Mouse (Mus musculus) Muller cell, postnatal 12 days (primary cell): ENCODE data around the gene Rest.
A peak's percentile ranks its signal among the peaks of the same experiment; 100 is the strongest.

Experiments
- DNase-seq: peaks from one replicate; pipeline ENCODE4 v3.0.0-alpha.2; 2015; ENCODE audit errors: inconsistent ontology term

The Rest gene

DNA sequence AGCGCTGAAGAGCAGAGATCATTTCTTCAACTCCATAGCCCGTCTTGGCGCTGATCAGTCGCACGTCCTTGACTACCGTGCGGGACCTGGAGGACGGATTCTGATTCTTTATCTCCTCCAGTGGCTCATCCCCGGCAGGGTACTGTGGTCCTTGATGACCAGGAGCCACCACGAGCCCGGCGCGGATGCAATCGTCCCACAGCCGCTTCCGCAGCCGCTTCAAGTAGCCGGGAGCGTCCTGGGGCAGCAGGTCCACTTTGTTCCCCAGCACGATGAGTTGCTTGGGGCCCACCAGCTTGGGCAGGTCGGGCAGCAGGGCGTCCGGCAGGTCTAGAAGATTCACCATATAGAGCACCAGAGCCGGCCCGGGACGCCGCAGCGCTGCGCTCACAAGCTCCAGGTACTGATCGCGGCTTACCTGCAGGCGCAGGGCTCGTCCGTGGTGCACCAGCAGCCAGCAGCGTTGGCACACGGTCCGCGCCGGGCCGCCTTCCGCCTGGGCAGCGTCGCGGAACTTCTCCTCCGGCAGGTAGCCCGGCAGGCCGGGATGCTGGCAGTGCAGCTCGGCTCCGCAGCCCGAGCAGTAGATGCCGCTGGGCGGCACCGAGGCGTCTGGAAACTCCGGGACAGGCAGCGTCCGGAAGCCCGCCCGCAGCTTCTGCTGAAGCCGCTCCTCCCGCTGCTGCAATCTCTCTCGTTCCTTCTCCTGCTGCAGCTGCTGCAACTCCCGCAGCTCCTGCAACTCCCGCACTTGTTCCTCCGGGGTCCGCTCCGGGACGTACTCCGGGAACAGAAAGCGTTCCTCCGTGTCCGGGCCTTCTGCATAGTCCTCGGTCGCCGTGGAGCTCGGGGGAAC is 44.0 kb downstream of the Rest start:
- no peak for DNase-seq

- peak; percentile 98 for DNase-seq
These were observed 44.9 kb downstream of the Rest start, which contains the start of the genes Noa1 and Polr2b for GRCm38 (mm10) chr5:77309924-77310772. Noa1 (minus strand) TSS chr5:77310084. Polr2b (plus strand) TSS chr5:77310147.

DNA sequence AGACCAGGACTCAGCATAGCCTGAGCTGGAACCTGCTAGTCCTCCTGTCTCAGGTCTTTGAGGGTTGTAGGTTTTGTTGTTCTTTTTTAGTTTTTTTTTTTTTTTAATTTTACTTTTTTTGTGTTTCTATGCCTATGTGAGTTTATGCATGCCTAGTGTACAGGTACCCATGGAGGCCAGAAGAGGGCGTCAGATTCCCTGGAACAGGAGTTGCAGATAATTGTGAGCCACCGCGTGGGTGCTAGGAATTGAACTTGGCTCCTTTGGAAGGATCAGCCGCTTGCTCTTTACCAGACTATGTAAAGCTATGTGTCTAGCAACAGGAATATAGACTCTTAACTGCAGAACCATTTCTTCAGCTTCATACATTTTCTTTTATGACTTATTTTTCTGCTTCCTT is 48.9 kb downstream of the Rest start:
- DNase-seq = no peak

DNA sequence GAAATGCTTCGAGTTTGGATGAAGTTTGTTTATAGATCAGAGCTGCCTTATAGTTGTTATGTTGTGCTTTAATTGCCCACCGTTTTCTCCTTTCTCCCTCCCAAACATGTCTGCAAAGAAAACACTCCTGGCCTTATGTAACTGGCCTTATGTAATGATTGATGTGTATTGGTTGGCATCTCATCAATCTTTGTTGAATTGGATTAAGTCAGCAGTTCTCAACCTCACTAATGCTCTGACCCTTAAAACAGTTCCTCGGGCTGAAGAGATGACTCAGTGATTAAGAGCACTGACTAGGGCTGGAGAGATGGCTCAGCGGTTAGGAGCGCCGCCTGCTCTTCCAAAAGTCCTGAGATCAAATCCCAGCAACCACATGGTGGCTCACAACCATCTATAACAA is 49.7 kb downstream of the Rest start:
- DNase-seq = no peak

DNA sequence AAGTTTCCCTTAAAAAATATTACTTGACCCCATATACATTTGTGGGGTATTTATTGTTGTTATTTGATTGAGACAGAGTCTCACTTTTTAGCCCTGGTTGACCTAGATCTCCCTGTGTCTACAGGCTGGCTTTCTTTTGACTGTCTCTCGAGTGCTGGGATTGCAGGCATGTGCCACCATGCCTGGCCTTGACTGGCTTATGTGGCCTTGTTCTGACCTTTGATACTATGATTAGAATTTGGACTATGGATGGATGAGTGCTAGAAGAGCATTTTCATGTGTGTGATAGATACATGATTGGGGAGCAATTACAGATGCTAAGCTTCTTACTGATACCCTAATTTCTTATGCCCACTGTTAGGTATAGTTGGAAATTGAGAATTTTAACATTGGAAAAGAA is 59.6 kb downstream of the Rest start:
- DNase-seq = no peak

- DNase-seq = no peak
These were observed 64.9 kb downstream of the Rest start for GRCm38 (mm10) chr5:77330154-77330553.
